Mouse (Mus musculus): ENCODE measurements around the gene Etfrf1. TPM values are rescaled to one million over a fixed set of nuclear protein-coding genes. Genes with fewer than 3 reads are reported as not detected.

Gene Etfrf1
- polyA plus RNA-seq, 1 experiment from 2014 or later, result 32.9 TPM

GRCm38 (mm10) chr6:145255952-145256700 lies 45.2 kb downstream of the Etfrf1 start:
- no peak for ATAC-seq (ENCODE audit: insufficient number of reproducible peaks, insufficient read depth, low FRiP score, low TSS enrichment, low read depth)
- WGBS, result 60% methylated on average over 13 of the region's 13 CpGs
- no peak overlapping the region for H3K9ac ChIP-seq (replicated peaks)
- no peaks in the 10 kb centered on the region for H3K36me3 ChIP-seq
- H3K27ac ChIP-seq, result 0 out of 2 replicates have a peak overlapping the region, but pooled peaks have one; percentile 25
- H3K4me2 ChIP-seq, result no peak overlapping the region
- H3K4me1 ChIP-seq (replicated peaks), result peaks cover 22% of the 10 kb centered on the region
- H3K27me3 ChIP-seq, result peaks cover 4% of the 10 kb centered on the region; the same call in 1 of the 2 replicates
- no peak overlapping the region for H3K4me3 ChIP-seq (replicated peaks)
- no peaks in the 10 kb centered on the region for H3K9me3 ChIP-seq

GRCm38 (mm10) chr6:145256701-145257073 lies 45.8 kb downstream of the Etfrf1 start:
- peak overlapping the region; percentile 25; the same call in 1 of the 2 replicates for H3K27ac ChIP-seq
- H3K9ac ChIP-seq (replicated peaks), result no peak overlapping the region; the same call in 1 of the 2 replicates
- ATAC-seq (ENCODE audit: insufficient number of reproducible peaks, insufficient read depth, low FRiP score, low TSS enrichment, low read depth), result no peak
- WGBS, result 31% methylated on average over 2 of the region's 2 CpGs
- no peak overlapping the region for H3K4me2 ChIP-seq
- no peaks in the 10 kb centered on the region for H3K36me3 ChIP-seq
- no peak overlapping the region for H3K4me3 ChIP-seq (replicated peaks)
- H3K9me3 ChIP-seq, result no peaks in the 10 kb centered on the region
- peaks cover 22% of the 10 kb centered on the region for H3K4me1 ChIP-seq (replicated peaks)
- H3K27me3 ChIP-seq, result peaks cover 4% of the 10 kb centered on the region; the same call in 1 of the 2 replicates

- Histone ChIP-seq H3K9ac (replicated peaks) (no peak overlapping the region), H3K27ac (no peak overlapping the region), H3K4me2 (no peak overlapping the region), H3K9me3 (no peaks in the 10 kb centered on the region), H3K4me3 (replicated peaks) (no peak overlapping the region), H3K27me3 (no peaks in the 10 kb centered on the region), H3K4me1 (replicated peaks) (0 out of 2 replicates have a peak, but pooled peaks cover 9% of the 10 kb centered on the region), H3K36me3 (no peaks in the 10 kb centered on the region)
- ATAC-seq (ENCODE audit: insufficient number of reproducible peaks, insufficient read depth, low FRiP score, low TSS enrichment, low read depth), result no peak
- WGBS, result 87% methylated on average over 7 of the region's 7 CpGs
These were observed 51.4 kb downstream of the Etfrf1 start for GRCm38 (mm10) chr6:145262314-145262713.

Other genes with a start within 250 kb of the Etfrf1 start
- 36.9 and 41.7 TPM in 2 replicates for gene Bcat1, start 134.9 kb upstream of the Etfrf1 start, polyA plus RNA-seq (2016; fragmentation: Nextera tagmentation; extraction: Ambion mirVana)
- 2.3 and 2.4 TPM in 2 replicates for gene Lrmp, start 95.5 kb upstream of the Etfrf1 start, polyA plus RNA-seq (2016; fragmentation: Nextera tagmentation; extraction: Ambion mirVana)
- 0.34 and 0.46 TPM in 2 replicates for gene Casc1, start 129 bp upstream of the Etfrf1 start, polyA plus RNA-seq (2016; fragmentation: Nextera tagmentation; extraction: Ambion mirVana)
- gene Kras, start 39.1 kb downstream of the Etfrf1 start, polyA plus RNA-seq (2016; fragmentation: Nextera tagmentation; extraction: Ambion mirVana), result 83.7 and 91.2 TPM in 2 replicates